Comparison of ENCODE assay signal across 12 mouse cellular contexts in the genomic region with DNA sequence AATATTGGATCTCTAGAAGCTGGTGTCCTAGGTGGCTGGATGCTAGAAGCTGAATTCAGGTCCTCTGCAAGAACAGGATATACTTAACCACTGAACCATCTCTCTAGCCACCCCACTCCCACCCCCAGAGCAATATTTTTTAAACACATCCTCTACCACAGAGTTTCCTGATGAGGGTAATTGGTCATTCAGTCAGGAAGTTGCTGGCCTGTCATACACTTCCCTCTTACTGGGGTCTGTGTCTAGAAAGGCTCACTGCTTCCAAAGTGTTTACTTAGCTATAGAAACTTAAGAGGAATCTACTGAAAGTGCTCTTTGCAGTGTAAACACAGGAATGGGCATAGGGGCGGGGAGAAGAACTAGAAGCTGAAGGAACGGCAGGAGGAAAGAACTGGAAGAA. TPM values are rescaled to one million over a fixed set of nuclear protein-coding genes. Genes with fewer than 3 reads are reported as not detected.
A peak's percentile ranks its signal among the peaks of the same experiment; 100 is the strongest.
DNase-seq lines count a peak whose midpoint lies in the region; ATAC-seq and TF ChIP-seq lines count a peak whose summit lies in the region.
"Had no signal": no experiment of that assay in that cellular context is flagged by ENCODE, and none has a peak within 500 bp of the region (broad histone marks: within the 10 kb centered on the region; RNA-seq: fewer than 3 reads in every experiment).

No protein-coding gene starts in this region.

- H3K27me3 ChIP-seq in liver, adult 2 months (ENCODE audit: control insufficient read depth, insufficient read depth, low read length), result no peaks in the 10 kb centered on the region
- no peaks in the 10 kb centered on the region for H3K27me3 ChIP-seq in lung, embryonic 16.5 days (ENCODE audit: control insufficient read depth, insufficient read depth, low read depth, low read length)
- no peaks in the 10 kb centered on the region for H3K27me3 ChIP-seq in splenic B cell, adult 2 months (ENCODE audit: control insufficient read depth, insufficient read depth, low read length, poor library complexity, severe bottlenecking)
- H3K27me3 ChIP-seq: heart, embryonic 15.5 days had no signal

- DNase-seq in liver, adult 2 months (ENCODE audit: extremely low read depth, low read depth, low spot score), result no peak
- DNase-seq in liver, result no peak
- peak; percentile 74 for DNase-seq in splenic B cell, adult 2 months (ENCODE audit: low read depth, low spot score)
- no peak for DNase-seq in layer of hippocampus, postnatal 36 days
- no peak for DNase-seq in adrenal gland, adult 8-10 months
- DNase-seq: cerebellum, adult 11-12 months; spleen, adult 18-20 months had no signal

- H3K4me2 ChIP-seq in lung, embryonic 16.5 days (ENCODE audit: low read depth, low read length), result peak overlapping the region; percentile 46
- H3K4me2 ChIP-seq: heart, embryonic 15.5 days had no signal

- no peak for TF ChIP-seq CTCF in liver, adult 2 months (IDR thresholded peaks at IDR 0.05; ENCODE audit: low read depth, low read length)

- H3K9me3 ChIP-seq in lung, embryonic 16.5 days (ENCODE audit: control insufficient read depth, low read length), result no peaks in the 10 kb centered on the region
- H3K9me3 ChIP-seq: heart, embryonic 15.5 days had no signal

- 42% methylated on average over 2 of the region's 2 CpGs for WGBS in liver, adult 2 months
- WGBS in lung, embryonic 16.5 days, result 12% methylated on average over 2 of the region's 2 CpGs

- ATAC-seq in activated CD4-positive, CD25-positive, alpha-beta regulatory T cell, adult 4 months, result peak; percentile 64
- peak; percentile 74 for ATAC-seq in lung, embryonic 16.5 days (ENCODE audit: low read depth)
- no peak for ATAC-seq in erythroblast, adult 5-6 weeks (replicated peaks; ENCODE audit: low FRiP score, poor library complexity, severe bottlenecking)

- H3K4me1 ChIP-seq in liver, adult 2 months (ENCODE audit: control insufficient read depth, insufficient read depth, low read length), result peaks cover 37% of the 10 kb centered on the region
- H3K4me1 ChIP-seq in lung, embryonic 16.5 days (replicated peaks; ENCODE audit: control insufficient read depth, insufficient read depth, low read length), result peaks cover 53% of the 10 kb centered on the region

- H3K79me2 ChIP-seq in liver, adult 2 months (ENCODE audit: control insufficient read depth, insufficient read depth, low read length), result peaks cover 35% of the 10 kb centered on the region; the same call in 1 of the 2 replicates

- H3K36me3 ChIP-seq in liver, adult 2 months (ENCODE audit: control insufficient read depth, insufficient read depth, low read length), result no peaks in the 10 kb centered on the region
- no peaks in the 10 kb centered on the region for H3K36me3 ChIP-seq in lung, embryonic 16.5 days (ENCODE audit: control insufficient read depth, insufficient read depth, low read length)
- no peaks in the 10 kb centered on the region for H3K36me3 ChIP-seq in splenic B cell, adult 2 months (ENCODE audit: control insufficient read depth, insufficient read depth, low read length, poor library complexity, severe bottlenecking)
- H3K36me3 ChIP-seq: heart, embryonic 15.5 days had no signal

- no peak for TF ChIP-seq POLR2A in liver, adult 2 months (IDR thresholded peaks at IDR 0.05; ENCODE audit: extremely low read depth, insufficient read depth, low read length)

- H3K4me3 ChIP-seq in liver, adult 2 months (ENCODE audit: insufficient read depth, low read depth, low read length), result no peak overlapping the region
- H3K4me3 ChIP-seq in lung, embryonic 16.5 days (ENCODE audit: low read length), result no peak overlapping the region
- H3K4me3 ChIP-seq: heart, embryonic 15.5 days had no signal

- H3K27ac ChIP-seq in liver, adult 2 months (replicated peaks; ENCODE audit: insufficient read depth, low read depth, low read length), result peak overlapping the region; percentile 2
- peak overlapping the region; percentile 86 for H3K27ac ChIP-seq in lung, embryonic 16.5 days (ENCODE audit: low read length)
- H3K27ac ChIP-seq: heart, embryonic 15.5 days; macrophage had no signal

- no peak overlapping the region for H3K9ac ChIP-seq in liver, adult 2 months (ENCODE audit: low read depth, low read length)
- H3K9ac ChIP-seq in lung, embryonic 16.5 days (ENCODE audit: low read length), result no peak overlapping the region
- H3K9ac ChIP-seq: heart, embryonic 15.5 days had no signal

RNA-seq across cellular contexts. Expression of a gene that starts 30.4 kb away (rescaled TPM):
- total RNA-seq in liver, adult 2 months (2014; rRNA removed), result 25.1 and 27.2 TPM in 2 replicates
- polyA plus RNA-seq in liver, adult 2 months (2012; rRNA removed), result 9.2 and 11.2 TPM in 2 replicates
- polyA plus RNA-seq in activated CD4-positive, CD25-positive, alpha-beta regulatory T cell, adult 4 months (2017; shearing (Covaris generic)), result 10 to 100 TPM; 25.8 to 27.8 TPM
- polyA plus RNA-seq in lung, embryonic 16.5 days (2015; fragmentation: Nextera tagmentation; extraction: Ambion mirVana), result 46.2 and 50.1 TPM in 2 replicates
- 1 to 10 TPM; 8.0 to 8.1 TPM for total RNA-seq in layer of hippocampus, postnatal 36 days (2021)
- total RNA-seq in adrenal gland, adult 8-10 months (2022), result 10 to 100 TPM; 23.3 to 30.4 (median 30.2) TPM
- not detected in 2 replicates for total RNA-seq in erythroblast, adult 5-6 weeks (2015; ENCODE audit: low replicate concordance)
- total RNA-seq in erythroblast, adult 5-6 weeks (2017; ENCODE audit: low replicate concordance), result not detected in 2 replicates

Comparison
In these comparisons a context has a peak if more than half of its experiments do, and no peak if none do; other contexts are left out.
1. RNA of a gene that starts 30.4 kb away (total RNA-seq): 23.3 to 30.4 TPM in adrenal gland, adult 8-10 months, 25.1 to 27.2 TPM in liver, adult 2 months and 8.0 to 8.1 TPM in layer of hippocampus, postnatal 36 days; not detected in erythroblast, adult 5-6 weeks; every median in the first group is over 4 times any median in the second.